Mouse (Mus musculus): ENCODE measurements around the gene Hist1h3c.

DNA sequence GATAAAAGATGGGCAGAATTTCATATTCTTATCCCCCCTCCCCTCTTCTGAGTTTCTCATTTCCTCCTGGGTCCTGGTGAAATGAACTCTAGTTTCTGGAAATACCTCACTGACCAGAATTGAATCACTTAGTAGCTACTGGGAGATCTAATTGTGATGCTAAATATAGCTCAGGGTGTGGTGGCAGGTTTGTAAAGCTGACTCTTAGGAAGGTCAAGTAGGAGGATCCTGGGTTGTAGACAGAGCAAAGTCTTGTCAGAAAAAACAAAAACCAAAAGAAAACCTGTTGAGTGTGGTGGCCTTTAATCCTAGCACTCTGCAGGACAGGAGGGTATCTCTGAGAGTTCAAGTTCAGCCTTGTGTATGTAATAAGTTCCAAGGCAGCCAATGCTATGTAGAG, 3.4 kb downstream of the Hist1h3c start:
- TF ChIP-seq CTCF (IDR thresholded peaks at IDR 0.05; ENCODE audit: control insufficient read depth, insufficient read depth, insufficient read length): no peak
- TF ChIP-seq MAX (IDR thresholded peaks at IDR 0.05): no peak
